Mouse (Mus musculus) thymus, adult 2 months (tissue): ENCODE measurements around the gene Phpt1.

Experiments
- CTCF ChIP-seq: fragments of 200-500 bp; IDR thresholded peaks from 2 replicates; pipeline ENCODE4 v1.5.1; 2012; ENCODE audit warnings: mild to moderate bottlenecking, control low read depth, low read length, moderate library complexity, borderline replicate concordance; ENCODE audit not compliant: control insufficient read depth, poor library complexity, insufficient read depth; ENCODE audit errors: extremely low read depth
- POLR2A ChIP-seq: fragments of 200-500 bp; IDR thresholded peaks from 2 replicates; pipeline ENCODE4 v1.6.1; 2012; ENCODE audit warnings: mild to moderate bottlenecking, low read length, control low read depth, moderate library complexity; ENCODE audit not compliant: control insufficient read depth, poor library complexity, insufficient read depth; ENCODE audit errors: extremely low read depth

GRCm38 (mm10) chr2:25598749-25599148 lies 23.7 kb upstream of the Phpt1 start:
- TF ChIP-seq CTCF (no peak), POLR2A (no peak)
